Mouse (Mus musculus): Measurements from ENCODE around the gene Sept11. TPM values are rescaled to one million over a fixed set of nuclear protein-coding genes. Genes with fewer than 3 reads are reported as not detected.

Gene Sept11
- polyA plus RNA-seq, 1 experiment from 2014 or later: 92.8 TPM

- Histone ChIP-seq H3K27me3 (ENCODE audit: control insufficient read depth, insufficient read depth, low read length) (no peaks in the 10 kb centered on the region), H3K9me3 (replicated peaks; ENCODE audit: control insufficient read depth, low read length) (no peaks in the 10 kb centered on the region), H3K27ac (ENCODE audit: low read length) (peak overlapping the region; percentile 78), H3K4me1 (ENCODE audit: control insufficient read depth, insufficient read depth, low read length) (peaks cover 82% of the 10 kb centered on the region), H3K9ac (ENCODE audit: low read length) (no peak overlapping the region), H3K36me3 (ENCODE audit: control insufficient read depth, insufficient read depth) (no peaks in the 10 kb centered on the region), H3K4me3 (ENCODE audit: low read length) (no peak overlapping the region), H3K4me2 (ENCODE audit: low read depth, low read length) (no peak overlapping the region)
- peak; percentile 59 for ATAC-seq (replicated peaks; ENCODE audit: extremely low read depth, insufficient read depth, low FRiP score)
- 16% methylated on average over 4 of the region's 4 CpGs for WGBS
Observed at GRCm38 (mm10) chr5:93129953-93130352, 36.7 kb downstream of the Sept11 start.

- Histone ChIP-seq H3K4me2 (ENCODE audit: low read depth, low read length) (no peak overlapping the region), H3K9ac (ENCODE audit: low read length) (no peak overlapping the region), H3K9me3 (replicated peaks; ENCODE audit: control insufficient read depth, low read length) (no peaks in the 10 kb centered on the region), H3K4me3 (ENCODE audit: low read length) (no peak overlapping the region), H3K27me3 (ENCODE audit: control insufficient read depth, insufficient read depth, low read length) (no peaks in the 10 kb centered on the region), H3K27ac (ENCODE audit: low read length) (peak overlapping the region; percentile 78), H3K4me1 (ENCODE audit: control insufficient read depth, insufficient read depth, low read length) (peaks cover 88% of the 10 kb centered on the region), H3K36me3 (ENCODE audit: control insufficient read depth, insufficient read depth) (no peaks in the 10 kb centered on the region)
- ATAC-seq (replicated peaks; ENCODE audit: extremely low read depth, insufficient read depth, low FRiP score): 0 out of 2 replicates have a peak, but pooled peaks have one; percentile 19
- 53% methylated on average over 4 of the region's 4 CpGs for WGBS
Observed at GRCm38 (mm10) chr5:93131401-93131800, 38.2 kb downstream of the Sept11 start.

- 0 out of 2 replicates have a peak, but pooled peaks cover 3% of the 10 kb centered on the region for H3K9me3 ChIP-seq (replicated peaks; ENCODE audit: control insufficient read depth, low read length)
- H3K4me3 ChIP-seq (ENCODE audit: low read length): no peak overlapping the region
- H3K4me2 ChIP-seq (ENCODE audit: low read depth, low read length): peak overlapping the region; percentile 36; the same call in 1 of the 2 replicates
- peak overlapping the region; percentile 12; the same call in 1 of the 2 replicates for H3K9ac ChIP-seq (ENCODE audit: low read length)
- H3K36me3 ChIP-seq (ENCODE audit: control insufficient read depth, insufficient read depth): no peaks in the 10 kb centered on the region
- H3K27me3 ChIP-seq (ENCODE audit: control insufficient read depth, insufficient read depth, low read length): no peaks in the 10 kb centered on the region
- no peak for ATAC-seq (replicated peaks; ENCODE audit: extremely low read depth, insufficient read depth, low FRiP score)
- peak overlapping the region; percentile 66 for H3K27ac ChIP-seq (ENCODE audit: low read length)
- 46% methylated on average over 10 of the region's 10 CpGs for WGBS
- peaks cover 78% of the 10 kb centered on the region for H3K4me1 ChIP-seq (ENCODE audit: control insufficient read depth, insufficient read depth, low read length)
Observed at GRCm38 (mm10) chr5:93133445-93134244, 40.4 kb downstream of the Sept11 start.

GRCm38 (mm10) chr5:93135368-93136107 lies 42.3 kb downstream of the Sept11 start:
- Histone ChIP-seq H3K4me1 (ENCODE audit: control insufficient read depth, insufficient read depth, low read length) (peaks cover 66% of the 10 kb centered on the region), H3K36me3 (ENCODE audit: control insufficient read depth, insufficient read depth) (peaks cover 7% of the 10 kb centered on the region), H3K27me3 (ENCODE audit: control insufficient read depth, insufficient read depth, low read length) (no peaks in the 10 kb centered on the region), H3K4me2 (ENCODE audit: low read depth, low read length) (no peak overlapping the region), H3K4me3 (ENCODE audit: low read length) (no peak overlapping the region), H3K9me3 (replicated peaks; ENCODE audit: control insufficient read depth, low read length) (peaks cover 7% of the 10 kb centered on the region), H3K27ac (ENCODE audit: low read length) (no peak overlapping the region; the same call in 1 of the 2 replicates), H3K9ac (ENCODE audit: low read length) (no peak overlapping the region)
- ATAC-seq (replicated peaks; ENCODE audit: extremely low read depth, insufficient read depth, low FRiP score): no peak
- WGBS: 50% methylated on average over 10 of the region's 10 CpGs

- H3K27me3 ChIP-seq (ENCODE audit: control insufficient read depth, insufficient read depth, low read length): no peaks in the 10 kb centered on the region
- WGBS: 13% methylated on average over 5 of the region's 5 CpGs
- peaks cover 16% of the 10 kb centered on the region for H3K36me3 ChIP-seq (ENCODE audit: control insufficient read depth, insufficient read depth)
- peaks cover 57% of the 10 kb centered on the region for H3K4me1 ChIP-seq (ENCODE audit: control insufficient read depth, insufficient read depth, low read length)
- peak overlapping the region; percentile 56 for H3K4me2 ChIP-seq (ENCODE audit: low read depth, low read length)
- H3K27ac ChIP-seq (ENCODE audit: low read length): peak overlapping the region; percentile 99
- peak; percentile 86 for ATAC-seq (replicated peaks; ENCODE audit: extremely low read depth, insufficient read depth, low FRiP score)
- H3K9ac ChIP-seq (ENCODE audit: low read length): peak overlapping the region; percentile 61; the same call in 1 of the 2 replicates
- H3K9me3 ChIP-seq (replicated peaks; ENCODE audit: control insufficient read depth, low read length): peaks cover 7% of the 10 kb centered on the region
- no peak overlapping the region for H3K4me3 ChIP-seq (ENCODE audit: low read length)
Observed at GRCm38 (mm10) chr5:93136956-93137586, 43.8 kb downstream of the Sept11 start.

- 94% methylated on average over 9 of the region's 9 CpGs for whole genome bisulfite sequencing
- no peak for ATAC-seq (replicated peaks; ENCODE audit: extremely low read depth, insufficient read depth, low FRiP score)
- Histone ChIP-seq H3K4me1 (ENCODE audit: control insufficient read depth, insufficient read depth, low read length) (peaks cover 48% of the 10 kb centered on the region), H3K4me2 (ENCODE audit: low read depth, low read length) (no peak overlapping the region), H3K27me3 (ENCODE audit: control insufficient read depth, insufficient read depth, low read length) (no peaks in the 10 kb centered on the region), H3K36me3 (ENCODE audit: control insufficient read depth, insufficient read depth) (peaks cover 17% of the 10 kb centered on the region), H3K4me3 (ENCODE audit: low read length) (no peak overlapping the region), H3K9me3 (replicated peaks; ENCODE audit: control insufficient read depth, low read length) (peaks cover 7% of the 10 kb centered on the region), H3K27ac (ENCODE audit: low read length) (no peak overlapping the region), H3K9ac (ENCODE audit: low read length) (no peak overlapping the region)
Observed at GRCm38 (mm10) chr5:93139350-93139749, 46.1 kb downstream of the Sept11 start.

GRCm38 (mm10) chr5:93140747-93141146 lies 47.5 kb downstream of the Sept11 start:
- Histone ChIP-seq H3K27me3 (ENCODE audit: control insufficient read depth, insufficient read depth, low read length) (no peaks in the 10 kb centered on the region), H3K36me3 (ENCODE audit: control insufficient read depth, insufficient read depth) (peaks cover 17% of the 10 kb centered on the region), H3K27ac (ENCODE audit: low read length) (no peak overlapping the region), H3K4me3 (ENCODE audit: low read length) (no peak overlapping the region), H3K4me2 (ENCODE audit: low read depth, low read length) (no peak overlapping the region), H3K4me1 (ENCODE audit: control insufficient read depth, insufficient read depth, low read length) (peaks cover 46% of the 10 kb centered on the region), H3K9ac (ENCODE audit: low read length) (no peak overlapping the region), H3K9me3 (replicated peaks; ENCODE audit: control insufficient read depth, low read length) (peaks cover 7% of the 10 kb centered on the region)
- ATAC-seq (replicated peaks; ENCODE audit: extremely low read depth, insufficient read depth, low FRiP score): no peak
- 56% methylated on average over 5 of the region's 5 CpGs for WGBS

- ATAC-seq (replicated peaks; ENCODE audit: extremely low read depth, insufficient read depth, low FRiP score): no peak
- Histone ChIP-seq H3K9me3 (replicated peaks; ENCODE audit: control insufficient read depth, low read length) (peaks cover 5% of the 10 kb centered on the region), H3K27ac (ENCODE audit: low read length) (no peak overlapping the region), H3K4me3 (ENCODE audit: low read length) (no peak overlapping the region), H3K27me3 (ENCODE audit: control insufficient read depth, insufficient read depth, low read length) (no peaks in the 10 kb centered on the region), H3K4me1 (ENCODE audit: control insufficient read depth, insufficient read depth, low read length) (peaks cover 32% of the 10 kb centered on the region), H3K4me2 (ENCODE audit: low read depth, low read length) (no peak overlapping the region), H3K9ac (ENCODE audit: low read length) (no peak overlapping the region), H3K36me3 (ENCODE audit: control insufficient read depth, insufficient read depth) (peaks cover 23% of the 10 kb centered on the region)
- 43% methylated on average over 12 of the region's 12 CpGs for WGBS
Observed at GRCm38 (mm10) chr5:93143360-93144091, 50.3 kb downstream of the Sept11 start.

Data from heart, embryonic 16.5 days (tissue).